Comparison of ENCODE assay signal across 8 mouse cellular contexts in genomic region chr9:121276745-121277117, GRCm38 (mm10). TPM values are rescaled to one million over a fixed set of nuclear protein-coding genes. Genes with fewer than 3 reads are reported as not detected.
DNase-seq lines count a peak whose midpoint lies in the region; ATAC-seq and TF ChIP-seq lines count a peak whose summit lies in the region.

No protein-coding gene starts in this region.

- H3K4me2 ChIP-seq in liver, embryonic 12.5 days: peak overlapping the region; percentile 93

- H3K36me3 ChIP-seq in heart, adult 2 months (ENCODE audit: control insufficient read depth, insufficient read depth, low read length): no peaks in the 10 kb centered on the region
- no peaks in the 10 kb centered on the region for H3K36me3 ChIP-seq in thymus, adult 2 months (ENCODE audit: control insufficient read depth, insufficient read depth, low read length)
- H3K36me3 ChIP-seq in liver, embryonic 12.5 days: no peaks in the 10 kb centered on the region

- H3K27me3 ChIP-seq in heart, adult 2 months (ENCODE audit: control insufficient read depth, insufficient read depth, low read length): no peaks in the 10 kb centered on the region
- no peaks in the 10 kb centered on the region for H3K27me3 ChIP-seq in thymus, adult 2 months (ENCODE audit: control insufficient read depth, insufficient read depth, low read length)
- no peaks in the 10 kb centered on the region for H3K27me3 ChIP-seq in liver, embryonic 12.5 days (replicated peaks)

- TF ChIP-seq EP300 in heart, adult 2 months (IDR thresholded peaks at IDR 0.05; ENCODE audit: insufficient read depth, low read depth, low read length): no peak

- no peak overlapping the region for H3K27ac ChIP-seq in heart, adult 2 months
- H3K27ac ChIP-seq in thymus, adult 2 months (ENCODE audit: control insufficient read depth, insufficient read depth, low read length): no peak overlapping the region
- H3K27ac ChIP-seq in liver, embryonic 12.5 days: no peak overlapping the region

- DNase-seq in heart, adult 2 months: no peak
- no peak for DNase-seq in heart, adult 9 months (ENCODE audit: low spot score in 2 of 2)
- no peak for DNase-seq in thymus, adult 2 months
- no peak for DNase-seq in thymus, postnatal 14 days
- no peak for DNase-seq in ovary, postnatal 10 days (ENCODE audit: low spot score)
- DNase-seq in embryo, embryonic 9.5 days (ENCODE audit: extremely low spot score): no peak

- no peak for ATAC-seq in liver, embryonic 12.5 days
- no peak for ATAC-seq in monocyte, adult 5-6 weeks (replicated peaks; ENCODE audit: insufficient number of reproducible peaks, low FRiP score, low TSS enrichment, poor library complexity, severe bottlenecking)

- H3K79me2 ChIP-seq in heart, adult 2 months (replicated peaks; ENCODE audit: control insufficient read depth, insufficient read depth, low read length): no peaks in the 10 kb centered on the region

- no peaks in the 10 kb centered on the region for H3K9me3 ChIP-seq in liver, embryonic 12.5 days (replicated peaks)

- peak overlapping the region; percentile 88 for H3K4me3 ChIP-seq in heart, adult 2 months
- H3K4me3 ChIP-seq in thymus, adult 2 months (ENCODE audit: control insufficient read depth, insufficient read depth, low read length): peak overlapping the region; percentile 73
- H3K4me3 ChIP-seq in liver, embryonic 12.5 days: peak overlapping the region; percentile 78

- intact Hi-C loops in heart, adult 2 months (cut with DNase I): loop anchor here (5.0 kb wide), 1 partner anchor 181 kb away; no protein-coding TSS in a partner anchor

- TF ChIP-seq CTCF in heart, adult 2 months (IDR thresholded peaks at IDR 0.05): no peak
- TF ChIP-seq CTCF in thymus, adult 2 months (IDR thresholded peaks at IDR 0.05; ENCODE audit: borderline replicate concordance, control insufficient read depth, extremely low read depth, insufficient read depth, low read length, poor library complexity): no peak

- H3K4me1 ChIP-seq in heart, adult 2 months (ENCODE audit: control insufficient read depth, insufficient read depth, low read length): no peaks in the 10 kb centered on the region
- peaks cover 8% of the 10 kb centered on the region for H3K4me1 ChIP-seq in thymus, adult 2 months (replicated peaks; ENCODE audit: control insufficient read depth, insufficient read depth, low read length)
- peaks cover 14% of the 10 kb centered on the region for H3K4me1 ChIP-seq in liver, embryonic 12.5 days

- WGBS in heart, adult 2 months: 15% methylated on average over 15 of the region's 15 CpGs
- 30% methylated on average over 15 of the region's 15 CpGs for WGBS in thymus, adult 2 months
- WGBS in liver, embryonic 12.5 days (ENCODE audit: insufficient replicate concordance): 17% methylated on average over 15 of the region's 15 CpGs

- TF ChIP-seq POLR2A in heart, adult 2 months (IDR thresholded peaks at IDR 0.05; ENCODE audit: insufficient read depth, low read depth, low read length): no peak
- no peak for TF ChIP-seq POLR2A in thymus, adult 2 months (IDR thresholded peaks at IDR 0.05; ENCODE audit: control insufficient read depth, extremely low read depth, insufficient read depth, low read length, poor library complexity)

- H3K9ac ChIP-seq in heart, adult 2 months (ENCODE audit: low read depth, low read length): peak overlapping the region; percentile 35
- H3K9ac ChIP-seq in liver, embryonic 12.5 days: peak overlapping the region; percentile 68; the same call in 1 of the 2 replicates

RNA-seq across cellular contexts. Expression of gene Ulk4, which starts 0.3 kb away (rescaled TPM):
- under 1 TPM; 0.18 to 0.30 TPM for total RNA-seq in heart, adult 2 months (2021)
- polyA plus RNA-seq in heart, adult 2 months (2012; rRNA removed): 0.47 and 2.3 TPM in 2 replicates
- polyA plus RNA-seq in thymus, adult 2 months (2012; rRNA removed): 1.4 and 2.9 TPM in 2 replicates
- polyA plus RNA-seq in liver, embryonic 12.5 days (2016; fragmentation: Nextera tagmentation; extraction: Ambion mirVana): 50.8 and 52.6 TPM in 2 replicates
- total RNA-seq in monocyte, adult 5-6 weeks (2017): 1.1 to 7.0 TPM (median 3.2 TPM) in 3 replicates

RNA-seq across cellular contexts. Expression of gene Trak1, which starts 20.6 kb away (rescaled TPM):
- total RNA-seq in heart, adult 2 months (2021): 100 to 1,000 TPM; 276 to 302 TPM
- polyA plus RNA-seq in heart, adult 2 months (2012; rRNA removed): 170 and 204 TPM in 2 replicates
- 96.5 and 103 TPM in 2 replicates for polyA plus RNA-seq in thymus, adult 2 months (2012; rRNA removed)
- polyA plus RNA-seq in liver, embryonic 12.5 days (2016; fragmentation: Nextera tagmentation; extraction: Ambion mirVana): 10.3 and 11.0 TPM in 2 replicates
- 26.0 to 55.3 TPM (median 29.2 TPM) in 3 replicates for total RNA-seq in monocyte, adult 5-6 weeks (2017)

Comparison
In these comparisons a context has a peak if more than half of its experiments do, and no peak if none do; other contexts are left out.
1. RNA of gene Ulk4, which starts 0.3 kb away (polyA plus RNA-seq): 50.8 to 52.6 TPM in liver, embryonic 12.5 days; 1.4 to 2.9 TPM in thymus, adult 2 months and 0.47 to 2.3 TPM in heart, adult 2 months; every median in the first group is over 10 times any median in the second.
2. Peak in every context shown above with its lines, with median percentiles within 50 percentile points of each other: H3K4me3 ChIP-seq.